ENCODE assay signal across 8 mouse cellular contexts in the genomic region with DNA sequence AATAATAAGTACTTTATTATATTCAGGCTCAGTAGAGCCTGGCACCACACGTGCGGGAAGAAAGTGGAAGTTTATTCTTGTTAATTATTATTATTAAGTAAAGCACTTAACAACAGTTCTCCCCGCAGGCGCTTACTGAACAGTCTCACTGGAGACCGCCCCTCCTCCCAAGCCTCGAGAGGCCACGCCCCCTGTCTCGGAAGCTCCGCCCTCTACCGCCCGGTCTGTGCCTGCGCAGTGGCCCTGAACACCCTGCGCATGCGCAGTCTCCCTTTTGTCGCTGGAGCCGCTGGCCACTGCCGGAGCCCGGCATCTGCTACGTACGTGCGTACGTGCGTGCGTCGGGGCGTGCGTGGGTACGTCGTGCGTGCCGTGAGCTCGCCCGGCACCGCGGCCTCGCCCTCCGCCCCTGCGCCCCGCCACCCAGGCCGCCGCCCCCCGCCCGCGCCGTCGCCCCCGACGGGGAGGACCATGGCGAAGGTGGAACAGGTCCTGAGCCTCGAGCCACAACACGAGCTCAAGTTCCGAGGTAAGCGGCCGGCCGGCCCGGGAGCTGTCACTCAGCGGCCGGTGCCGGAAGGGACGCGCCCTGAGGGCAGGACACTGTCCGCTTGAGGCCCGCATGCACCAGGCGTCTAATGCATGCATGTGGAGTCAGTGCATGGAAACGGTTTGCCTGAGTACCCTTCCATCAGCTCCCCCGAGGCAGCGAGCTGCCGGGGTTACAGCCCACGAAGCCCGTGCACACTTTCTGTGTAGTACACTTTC. TPM values are rescaled to one million over a fixed set of nuclear protein-coding genes. Genes with fewer than 3 reads are reported as not detected.
DNase-seq lines count a peak whose midpoint lies in the region; ATAC-seq and TF ChIP-seq lines count a peak whose summit lies in the region.

A gene (plus strand): TSS at position 290 of the 768 bp plus-strand sequence.

- in situ Hi-C loops in Patski (cut with MboI; ENCODE audit: low pct_unique_long_range_greater_than_20kb) = no loop called here

- DNase-seq in Patski (ENCODE audit: low read depth, low spot score) = peak; percentile 83
- DNase-seq in cerebellum, postnatal 14 days = peak; percentile 100
- DNase-seq in frontal cortex, postnatal 14 days (ENCODE audit: low spot score in 2 of 2) = peak; percentile 97 to 100
- peak; percentile 98 to 99 for DNase-seq in layer of hippocampus, postnatal 25 days (ENCODE audit: extremely low spot score in 1 of 2, low spot score in 1 of 2)
- peak; percentile 99 for DNase-seq in lung, postnatal 25 days (ENCODE audit: low spot score)
- peak; percentile 100 for DNase-seq in retina, embryonic 14.5 days (ENCODE audit: low spot score)
- DNase-seq in thymus, postnatal 4 days = peak; percentile 100

- no peak for TF ChIP-seq CTCF in Patski (IDR thresholded peaks at IDR 0.05)

- peak within 1 kb of the TSS; percentile 73 for H3K4me3 ChIP-seq in hindbrain, embryonic 13.5 days

- CTCF ChIA-PET in Patski (lab: Charles Lee) = interaction anchor here (1.7 kb wide), 1 partner anchor 11 kb away, joined by 4 read pairs; no protein-coding TSS in a partner anchor

- no peaks in the 10 kb centered on the region for H3K9me3 ChIP-seq in hindbrain, embryonic 13.5 days

- peak within 1 kb of the TSS; percentile 84 for H3K27ac ChIP-seq in hindbrain, embryonic 13.5 days

- 0 out of 2 replicates have a peak, but pooled peaks cover 5% of the 10 kb centered on the region for H3K36me3 ChIP-seq in hindbrain, embryonic 13.5 days

- under 1% methylated on average over 70 of the region's 70 CpGs for WGBS in hindbrain, embryonic 13.5 days

- ATAC-seq in Patski = peak; percentile 82
- peak; percentile 95 for ATAC-seq in hindbrain, embryonic 13.5 days (ENCODE audit: low FRiP score)

- H3K9ac ChIP-seq in hindbrain, embryonic 13.5 days = peak within 1 kb of the TSS; percentile 88

- H3K4me1 ChIP-seq in hindbrain, embryonic 13.5 days (replicated peaks) = peaks cover 39% of the 10 kb centered on the region

- H3K27me3 ChIP-seq in Patski = no peaks in the 10 kb centered on the region
- H3K27me3 ChIP-seq in hindbrain, embryonic 13.5 days = no peaks in the 10 kb centered on the region

- peak within 1 kb of the TSS; percentile 76 for H3K4me2 ChIP-seq in hindbrain, embryonic 13.5 days

- POLR2A ChIA-PET in Patski (lab: Charles Lee) = interaction anchor here (1.2 kb wide), 1 partner anchor 9 kb away, joined by 3 read pairs; no protein-coding TSS in a partner anchor

RNA-seq across cellular contexts. Expression of the gene that starts here (rescaled TPM):
- 122 TPM for polyA plus RNA-seq in Patski (2021)
- 11.7 and 13.3 TPM in 2 replicates for polyA plus RNA-seq in hindbrain, embryonic 13.5 days (2015; fragmentation: Nextera tagmentation; extraction: Ambion mirVana)
- total RNA-seq in layer of hippocampus, postnatal 25 days (2021) = 100 to 1,000 TPM; 103 to 120 TPM

Comparison
In these comparisons a context has a peak if more than half of its experiments do, and no peak if none do; other contexts are left out.
1. Peak in every context shown above with its lines: DNase-seq, ATAC-seq, H3K4me3 ChIP-seq and H3K27ac ChIP-seq.